10 mouse cellular contexts compared by ENCODE assay signal in the genomic region with DNA sequence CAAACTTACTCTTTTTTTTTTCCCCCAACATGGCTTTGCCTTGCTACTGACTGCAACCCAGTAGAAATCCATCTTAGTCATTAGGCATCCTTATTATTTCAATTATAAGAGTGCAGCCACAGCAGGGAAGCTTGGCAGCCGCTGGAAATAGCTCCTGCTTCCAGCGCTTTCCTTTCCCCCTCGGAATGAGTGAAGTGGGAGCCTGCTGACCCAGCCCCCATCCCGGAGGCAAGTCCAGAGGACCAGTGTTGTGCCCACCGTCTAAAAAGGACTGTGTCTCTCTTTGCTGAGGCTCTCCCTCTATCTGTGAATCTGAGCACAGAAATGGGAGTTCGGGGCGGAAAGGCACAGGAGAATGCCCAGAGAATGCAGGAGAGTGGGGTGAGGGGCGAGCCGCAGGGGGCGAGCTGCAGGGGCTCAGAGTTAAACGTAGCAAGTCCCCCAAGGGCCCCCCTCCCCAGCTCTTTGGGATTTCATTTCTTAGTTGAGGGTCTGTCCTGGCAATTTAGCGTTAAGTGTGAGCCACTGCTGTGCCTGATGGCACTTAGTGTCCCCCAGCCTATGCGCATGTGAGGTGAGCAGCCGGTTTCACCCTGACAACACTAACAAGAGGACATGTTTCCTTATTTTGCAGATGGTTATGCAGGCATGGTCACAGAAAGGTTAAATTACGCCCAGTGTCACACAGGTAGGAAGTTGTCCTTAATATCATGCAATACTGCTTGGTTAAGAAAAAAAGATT.
DNase-seq lines count a peak whose midpoint lies in the region; ATAC-seq and TF ChIP-seq lines count a peak whose summit lies in the region.
"Had no signal": no experiment of that assay in that cellular context is flagged by ENCODE, and none has a peak within 500 bp of the region (broad histone marks: within the 10 kb centered on the region; RNA-seq: fewer than 3 reads in every experiment).

No protein-coding gene starts in this region.

- DNase-seq in cerebellum, postnatal 10 days: peak; percentile 60 to 63
- no peak for DNase-seq in cerebellum, postnatal 25 days
- DNase-seq in lung, adult 2 months: no peak
- DNase-seq in limb, embryonic 14.5 days (ENCODE audit: low spot score): no peak
- DNase-seq in gastrocnemius, postnatal 25 days: no peak
- no peak for DNase-seq in spleen, adult 12 weeks (ENCODE audit: low spot score)
- no peak for DNase-seq in cerebellum, postnatal 36 days
- DNase-seq: cerebellum, adult 8-10 months; spleen, adult 18-20 months had no signal

- no peak for TF ChIP-seq CTCF in lung, adult 2 months (IDR thresholded peaks at IDR 0.05; ENCODE audit: insufficient read depth, low read length)

- H3K27me3 ChIP-seq in lung, embryonic 15.5 days: peaks cover 22% of the 10 kb centered on the region
- H3K27me3 ChIP-seq in limb, embryonic 14.5 days (ENCODE audit: control insufficient read depth, insufficient read depth, low read length): peaks cover 4% of the 10 kb centered on the region; the same call in 1 of the 2 replicates

- 14% methylated on average over 15 of the region's 15 CpGs for whole genome bisulfite sequencing in lung, embryonic 15.5 days
- 26% methylated on average over 15 of the region's 15 CpGs for WGBS in lung, adult 2 months
- WGBS in limb, embryonic 14.5 days: 14% methylated on average over 15 of the region's 15 CpGs

- no peak overlapping the region for H3K4me3 ChIP-seq in lung, embryonic 15.5 days
- no peak overlapping the region for H3K4me3 ChIP-seq in lung, adult 2 months (replicated peaks; ENCODE audit: extremely low read depth, low read depth, low read length)
- H3K4me3 ChIP-seq in limb, embryonic 14.5 days (replicated peaks; ENCODE audit: low read length): no peak overlapping the region

- no peak overlapping the region for H3K27ac ChIP-seq in lung, embryonic 15.5 days
- H3K27ac ChIP-seq in limb, embryonic 14.5 days (replicated peaks; ENCODE audit: low read depth, low read length): no peak overlapping the region

- H3K9ac ChIP-seq in lung, embryonic 15.5 days: no peak overlapping the region
- 0 out of 2 replicates have a peak overlapping the region, but pooled peaks have one; percentile 12 for H3K9ac ChIP-seq in limb, embryonic 14.5 days (ENCODE audit: low read depth, low read length, severe bottlenecking)

- H3K4me1 ChIP-seq in lung, embryonic 15.5 days: no peaks in the 10 kb centered on the region
- H3K4me1 ChIP-seq in lung, adult 2 months (ENCODE audit: control insufficient read depth, insufficient read depth, low read length): no peaks in the 10 kb centered on the region; the same call in 1 of the 2 replicates
- peaks cover 14% of the 10 kb centered on the region for H3K4me1 ChIP-seq in limb, embryonic 14.5 days (ENCODE audit: control insufficient read depth, insufficient read depth, low read length)

- peak overlapping the region; percentile 28; the same call in 1 of the 2 replicates for H3K4me2 ChIP-seq in lung, embryonic 15.5 days
- H3K4me2 ChIP-seq in limb, embryonic 14.5 days (replicated peaks; ENCODE audit: low read depth, low read length, severe bottlenecking): peak overlapping the region; percentile 39

- ATAC-seq in lung, embryonic 15.5 days (ENCODE audit: borderline replicate concordance, extremely low read depth, low FRiP score, low TSS enrichment): no peak
- ATAC-seq in limb, embryonic 14.5 days (ENCODE audit: low FRiP score, low read depth): no peak

- H3K9me3 ChIP-seq in lung, embryonic 15.5 days: no peaks in the 10 kb centered on the region
- no peaks in the 10 kb centered on the region for H3K9me3 ChIP-seq in limb, embryonic 14.5 days (ENCODE audit: control insufficient read depth, low read length)

- no peaks in the 10 kb centered on the region for H3K36me3 ChIP-seq in lung, embryonic 15.5 days
- no peaks in the 10 kb centered on the region for H3K36me3 ChIP-seq in limb, embryonic 14.5 days (ENCODE audit: control insufficient read depth, insufficient read depth, low read length)

- no peak for TF ChIP-seq POLR2A in lung, adult 2 months (IDR thresholded peaks at IDR 0.05; ENCODE audit: borderline replicate concordance, extremely low read depth, low read depth, low read length)
- TF ChIP-seq POLR2A in limb, embryonic 14.5 days (IDR thresholded peaks at IDR 0.05; ENCODE audit: borderline replicate concordance, extremely low read depth, insufficient read depth, insufficient read length): no peak

Comparison
In these comparisons a context has a peak if more than half of its experiments do, and no peak if none do; other contexts are left out.
1. DNase-seq: peak in cerebellum, postnatal 10 days (2 of 2); none in cerebellum, postnatal 25 days (0 of 2), lung, adult 2 months (single experiment), limb, embryonic 14.5 days (single experiment), gastrocnemius, postnatal 25 days (single experiment), spleen, adult 12 weeks (single experiment) and cerebellum, postnatal 36 days (0 of 2).